Mouse (Mus musculus) G1E (cell line): ENCODE data around the gene Plxnb1. TPM values are rescaled to one million over a fixed set of nuclear protein-coding genes. Genes with fewer than 3 reads are reported as not detected.
"Not testable (repeated sequence)": the region's sequence is repeated elsewhere in the genome, so short reads cannot be mapped to it uniquely, and the experiment has no call there.

Experiments
- ATAC-seq: 2 replicates; pipeline ENCODE4 v1.8.0; 2016; ENCODE audit warnings: mild to moderate bottlenecking; ENCODE audit not compliant: insufficient number of reproducible peaks, poor library complexity, low FRiP score, severe bottlenecking; ENCODE audit errors: extremely low read depth
- DNase-seq: peaks from one replicate; pipeline ENCODE4 v3.0.0; 2012; ENCODE audit warnings: low spot score
- H3K27me3 ChIP-seq: 2 replicates; pipeline ENCODE4 v1.6.1; 2012; ENCODE audit warnings: mild to moderate bottlenecking, low read length, inconsistent platforms; ENCODE audit not compliant: insufficient read depth
- H3K36me3 ChIP-seq: replicated peaks from 2 replicates; pipeline ENCODE3; 2012; ENCODE audit warnings: mild to moderate bottlenecking, inconsistent platforms
- H3K4me1 ChIP-seq: 2 replicates; pipeline ENCODE4 v1.6.1; 2012; ENCODE audit warnings: low read depth, low read length, inconsistent platforms, mixed read lengths; ENCODE audit not compliant: insufficient read depth
- H3K4me3 ChIP-seq: 2 replicates; pipeline ENCODE4 v1.5.1; 2012; ENCODE audit warnings: low read depth, mild to moderate bottlenecking, inconsistent platforms, low read length, moderate library complexity, mixed read lengths
- H3K9me3 ChIP-seq: replicated peaks from 2 replicates; pipeline ENCODE4 v1.6.1; 2012; ENCODE audit warnings: inconsistent platforms
- CTCF ChIP-seq: IDR thresholded peaks from 2 replicates; pipeline ENCODE4 v1.5.1; 2012; ENCODE audit warnings: low read depth, low read length, inconsistent platforms, mixed read lengths
- GATA1 ChIP-seq: IDR thresholded peaks from 2 replicates; pipeline ENCODE4 v1.6.1; 2012; ENCODE audit warnings: borderline replicate concordance, low read length, inconsistent platforms, mixed read lengths
- GATA2 ChIP-seq: IDR thresholded peaks from 2 replicates; pipeline ENCODE4 v1.6.1; 2012; ENCODE audit warnings: low read depth, low read length, inconsistent platforms, borderline replicate concordance
- POLR2AphosphoS5 ChIP-seq: IDR thresholded peaks from 2 replicates; pipeline ENCODE4 v1.6.1; 2012; ENCODE audit warnings: low read depth, low read length, inconsistent platforms; ENCODE audit not compliant: insufficient replicate concordance
- TAL1 ChIP-seq: conservative IDR thresholded peaks from 2 replicates; pipeline ENCODE4 v1.6.1; 2012; ENCODE audit warnings: low read depth, low read length, inconsistent platforms, mixed read lengths
- polyA plus RNA-seq: library from polyadenylated mRNA; stranded (reverse); fragments of >175 nt; gene quantifications from 2 replicates; pipeline ENCODE4 v1.2.3, GENCODE M21; 2012
- total RNA-seq, 2 experiments: library from RNA; stranded (forward) in 1 of 2; stranded (reverse) in 1 of 2; fragments of 200-1000 nt in 1 of 2; fragments of >200 nt in 1 of 2; fragmentation: Nextera tagmentation in 1 of 2; gene quantifications; 2 replicates each; pipeline ENCODE4 v1.2.3; 2014 to 2017

Plxnb1 gene
- total and polyA plus RNA-seq, 3 experiments = 0.44 TPM; not detected in 2

DNA sequence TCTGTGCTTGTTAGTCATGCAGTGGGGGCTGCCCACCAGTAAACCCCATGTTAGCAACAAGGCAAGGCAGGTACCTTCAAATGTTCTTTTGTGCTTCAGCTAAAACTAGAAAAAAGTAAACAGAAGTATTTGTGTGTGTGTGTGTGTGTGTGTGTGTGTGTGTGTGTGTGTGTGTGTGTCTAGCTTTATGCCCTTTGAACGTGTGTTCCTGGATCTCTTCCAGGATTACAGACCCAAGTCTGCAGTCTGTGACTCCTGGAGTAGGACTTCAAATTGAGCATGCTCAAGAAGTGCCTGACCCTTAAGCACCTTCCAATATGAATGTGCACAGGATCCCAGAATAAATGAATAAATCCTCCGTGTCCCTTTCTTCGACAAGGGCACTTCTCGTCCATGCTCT is 31.9 kb downstream of the Plxnb1 start:
- Histone ChIP-seq H3K27me3 (peaks cover 4% of the 10 kb centered on the region), H3K36me3 (no peaks in the 10 kb centered on the region)
- ATAC-seq = no peak

GRCm38 (mm10) chr9:109128211-109128610 is 33.0 kb downstream of the Plxnb1 start:
- ATAC-seq (no peak), DNase-seq (no peak)
- no peaks in the 10 kb centered on the region for H3K9me3 ChIP-seq
- no peak for TF ChIP-seq GATA1
- no peak for TF ChIP-seq GATA2
- TF ChIP-seq TAL1 = no peak
- no peak for TF ChIP-seq CTCF
- TF ChIP-seq POLR2AphosphoS5 = no peak
- no peak overlapping the region for H3K4me3 ChIP-seq
- H3K27me3 ChIP-seq = peaks cover 4% of the 10 kb centered on the region
- H3K36me3 ChIP-seq = no peaks in the 10 kb centered on the region
- H3K4me1 ChIP-seq = peaks cover 4% of the 10 kb centered on the region; the same call in 1 of the 2 replicates

More for the DNA sequence above, 31.9 kb downstream of the Plxnb1 start:
- H3K4me1 ChIP-seq = peaks cover 4% of the 10 kb centered on the region; the same call in 1 of the 2 replicates
- DNase-seq = no peak
- no peak overlapping the region for H3K4me3 ChIP-seq
- H3K9me3 ChIP-seq = no peaks in the 10 kb centered on the region
- TF ChIP-seq TAL1 = no peak
- TF ChIP-seq GATA2 = no peak
- no peak for TF ChIP-seq GATA1
- no peak for TF ChIP-seq CTCF
- no peak for TF ChIP-seq POLR2AphosphoS5

DNA sequence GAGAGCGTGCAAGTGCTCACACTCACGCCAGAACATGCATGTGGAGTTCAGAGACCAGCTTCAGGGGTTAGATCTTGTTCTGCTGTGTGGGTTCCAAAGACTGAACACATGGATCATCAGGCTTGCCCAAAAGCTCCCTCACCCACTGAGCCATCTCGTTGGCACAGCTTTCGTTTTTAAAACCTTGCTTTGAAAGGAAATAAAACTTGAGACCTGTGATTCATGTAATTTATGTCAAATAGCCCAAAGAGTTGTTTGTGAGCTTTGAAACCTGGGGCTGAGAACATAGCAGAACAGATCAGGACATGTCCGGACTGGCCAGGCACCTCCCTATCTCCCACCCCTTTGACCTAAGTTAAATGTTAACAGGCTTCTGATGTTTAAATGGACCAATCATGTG is 34.9 kb downstream of the Plxnb1 start:
- DNase-seq (no peak), ATAC-seq (no peak)
- Histone ChIP-seq H3K9me3 (no peaks in the 10 kb centered on the region), H3K36me3 (no peaks in the 10 kb centered on the region), H3K27me3 (peaks cover 2% of the 10 kb centered on the region), H3K4me3 (no peak overlapping the region), H3K4me1 (peaks cover 4% of the 10 kb centered on the region; the same call in 1 of the 2 replicates)
- TF ChIP-seq TAL1 (no peak), POLR2AphosphoS5 (no peak), CTCF (no peak), GATA2 (no peak), GATA1 (no peak)

DNA sequence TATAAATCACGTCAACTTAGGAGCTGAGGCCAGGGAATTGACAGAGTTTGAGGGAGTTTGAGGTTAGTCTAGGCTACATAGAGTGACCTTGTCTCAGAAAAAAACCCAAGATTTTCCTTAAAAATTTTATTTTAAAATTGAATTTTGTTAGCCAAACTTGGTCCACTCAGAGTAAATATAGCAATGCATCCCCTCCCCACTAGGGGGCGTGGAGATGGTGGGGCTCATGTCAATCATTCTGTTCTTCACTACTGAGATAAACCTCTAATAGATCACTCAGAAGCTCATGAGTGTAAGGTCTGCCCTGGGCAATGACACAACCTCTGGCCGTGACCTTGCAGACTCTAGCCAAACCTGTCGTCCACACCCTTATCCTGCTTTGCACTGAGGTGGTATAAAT is 45.2 kb downstream of the Plxnb1 start:
- not testable (repeated sequence) for ATAC-seq, H3K27me3 ChIP-seq, H3K9me3 ChIP-seq

DNA sequence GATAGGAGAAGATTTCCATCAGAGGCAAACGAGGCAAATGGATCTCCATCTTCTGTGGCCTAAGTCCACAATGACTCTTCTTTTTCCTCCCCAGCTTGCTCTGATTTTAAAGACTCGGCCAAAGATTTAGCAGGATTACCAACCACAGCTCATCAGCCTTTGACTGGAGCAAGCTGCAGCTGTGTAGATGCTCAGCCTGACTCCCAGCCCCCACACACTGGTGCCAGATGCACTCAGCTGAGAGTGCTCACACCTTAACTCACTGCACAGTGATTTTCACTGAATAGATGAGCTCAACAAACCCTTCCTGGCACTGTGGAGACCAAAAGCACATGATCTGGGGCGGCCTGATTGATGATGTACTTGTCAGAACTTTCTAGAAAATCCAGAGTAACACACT is 66.8 kb downstream of the Plxnb1 start, which contains the start of gene Fbxw21:
Gene Fbxw21, minus strand, starts transcription at position 101 of the 400 bp plus-strand sequence.
- no peaks in the 10 kb centered on the region for H3K9me3 ChIP-seq
- DNase-seq (no peak), ATAC-seq (no peak)
- TF ChIP-seq GATA1 (no peak), POLR2AphosphoS5 (no peak), TAL1 (no peak), GATA2 (no peak), CTCF (no peak)
- no peak within 1 kb of the TSS for H3K4me3 ChIP-seq
- H3K4me1 ChIP-seq = no peaks in the 10 kb centered on the region
- H3K27me3 ChIP-seq = peaks cover 6% of the 10 kb centered on the region
- no peaks in the 10 kb centered on the region for H3K36me3 ChIP-seq

More for the DNA sequence above, 45.2 kb downstream of the Plxnb1 start:
- not testable (repeated sequence) for DNase-seq, H3K4me1 ChIP-seq, H3K36me3 ChIP-seq, H3K4me3 ChIP-seq
- TF ChIP-seq CTCF = peak; percentile 26; the same call in 1 of the 2 replicates

- ATAC-seq = no peak
- no peaks in the 10 kb centered on the region for H3K9me3 ChIP-seq
- no peaks in the 10 kb centered on the region for H3K27me3 ChIP-seq
- TF ChIP-seq TAL1 (no peak), POLR2AphosphoS5 (no peak)
- no peak overlapping the region for H3K4me3 ChIP-seq
- no peaks in the 10 kb centered on the region for H3K36me3 ChIP-seq
- H3K4me1 ChIP-seq = no peaks in the 10 kb centered on the region
- DNase-seq = no peak
Measured at GRCm38 (mm10) chr9:109167316-109167715, 72.1 kb downstream of the Plxnb1 start.

Other genes with a start within 250 kb of the Plxnb1 start
- 1.0 and 3.6 TPM in 2 replicates for gene Slc26a6, start 242.1 kb upstream of the Plxnb1 start, total RNA-seq (2014; fragmentation: Nextera tagmentation)
- 2.3 and 3.1 TPM in 2 replicates for gene Slc26a6, start 242.1 kb upstream of the Plxnb1 start, total RNA-seq (2017)
- 2.4 and 3.5 TPM in 2 replicates for gene Slc26a6, start 242.1 kb upstream of the Plxnb1 start, polyA plus RNA-seq
- gene Tmem89, start 180.8 kb upstream of the Plxnb1 start, total RNA-seq (2014; fragmentation: Nextera tagmentation) = not detected in 2 replicates
- not detected in 2 replicates for gene Tmem89, start 180.8 kb upstream of the Plxnb1 start, total RNA-seq (2017)
- gene Tmem89, start 180.8 kb upstream of the Plxnb1 start, polyA plus RNA-seq = not detected in 2 replicates
- gene Uqcrc1, start 158.8 kb upstream of the Plxnb1 start, total RNA-seq (2014; fragmentation: Nextera tagmentation) = 172 and 173 TPM in 2 replicates
- gene Uqcrc1, start 158.8 kb upstream of the Plxnb1 start, total RNA-seq (2017) = 186 and 188 TPM in 2 replicates
- gene Uqcrc1, start 158.8 kb upstream of the Plxnb1 start, polyA plus RNA-seq = 448 and 452 TPM in 2 replicates
- 0.10 and 0.30 TPM in 2 replicates for gene Col7a1, start 141.8 kb upstream of the Plxnb1 start, total RNA-seq (2014; fragmentation: Nextera tagmentation)
- gene Col7a1, start 141.8 kb upstream of the Plxnb1 start, total RNA-seq (2017) = 1.1 and 3.0 TPM in 2 replicates
- gene Col7a1, start 141.8 kb upstream of the Plxnb1 start, polyA plus RNA-seq = 0.15 and 0.28 TPM in 2 replicates
- not detected in 2 replicates for gene Ucn2, start 109.4 kb upstream of the Plxnb1 start, total RNA-seq (2014; fragmentation: Nextera tagmentation)
- 0.17 and 0.38 TPM in 2 replicates for gene Ucn2, start 109.4 kb upstream of the Plxnb1 start, total RNA-seq (2017)
- not detected in 2 replicates for gene Ucn2, start 109.4 kb upstream of the Plxnb1 start, polyA plus RNA-seq
- 7.1 and 10.0 TPM in 2 replicates for gene Pfkfb4, start 103.6 kb upstream of the Plxnb1 start, total RNA-seq (2014; fragmentation: Nextera tagmentation)
- 9.1 and 9.3 TPM in 2 replicates for gene Pfkfb4, start 103.6 kb upstream of the Plxnb1 start, total RNA-seq (2017)
- 1.7 and 4.1 TPM in 2 replicates for gene Pfkfb4, start 103.6 kb upstream of the Plxnb1 start, polyA plus RNA-seq
- gene Shisa5, start 56.8 kb upstream of the Plxnb1 start, total RNA-seq (2014; fragmentation: Nextera tagmentation) = 17.1 and 24.2 TPM in 2 replicates
- 50.0 and 50.6 TPM in 2 replicates for gene Shisa5, start 56.8 kb upstream of the Plxnb1 start, total RNA-seq (2017)
- 207 and 259 TPM in 2 replicates for gene Shisa5, start 56.8 kb upstream of the Plxnb1 start, polyA plus RNA-seq
- 9.6 and 14.4 TPM in 2 replicates for gene Trex1, start 35.7 kb upstream of the Plxnb1 start, total RNA-seq (2014; fragmentation: Nextera tagmentation)
- gene Trex1, start 35.7 kb upstream of the Plxnb1 start, total RNA-seq (2017) = 12.2 and 19.6 TPM in 2 replicates
- gene Trex1, start 35.7 kb upstream of the Plxnb1 start, polyA plus RNA-seq = 15.1 and 27.4 TPM in 2 replicates
- gene Atrip, start 21.3 kb upstream of the Plxnb1 start, total RNA-seq (2014; fragmentation: Nextera tagmentation) = 16.4 and 17.9 TPM in 2 replicates
- gene Atrip, start 21.3 kb upstream of the Plxnb1 start, total RNA-seq (2017) = 18.1 and 22.8 TPM in 2 replicates
- 8.5 and 9.2 TPM in 2 replicates for gene Atrip, start 21.3 kb upstream of the Plxnb1 start, polyA plus RNA-seq
- 4.7 and 5.0 TPM in 2 replicates for gene Ccdc51, start 12.9 kb upstream of the Plxnb1 start, total RNA-seq (2014; fragmentation: Nextera tagmentation)
- gene Ccdc51, start 12.9 kb upstream of the Plxnb1 start, total RNA-seq (2017) = 16.0 and 16.8 TPM in 2 replicates
- 8.0 and 8.8 TPM in 2 replicates for gene Ccdc51, start 12.9 kb upstream of the Plxnb1 start, polyA plus RNA-seq
- gene Tma7, start 12.8 kb upstream of the Plxnb1 start, total RNA-seq (2014; fragmentation: Nextera tagmentation) = 133 and 230 TPM in 2 replicates
- 413 and 422 TPM in 2 replicates for gene Tma7, start 12.8 kb upstream of the Plxnb1 start, total RNA-seq (2017)
- gene Tma7, start 12.8 kb upstream of the Plxnb1 start, polyA plus RNA-seq = 429 and 438 TPM in 2 replicates
- not detected in 2 replicates for gene Fbxw21, start 66.7 kb downstream of the Plxnb1 start, total RNA-seq (2014; fragmentation: Nextera tagmentation)
- 0.11 TPM in 1 of 2 replicates, not detected in the other for gene Fbxw21, start 66.7 kb downstream of the Plxnb1 start, total RNA-seq (2017)
- gene Fbxw21, start 66.7 kb downstream of the Plxnb1 start, polyA plus RNA-seq = not detected in 2 replicates
- gene Fbxw13, start 100.6 kb downstream of the Plxnb1 start, total RNA-seq (2014; fragmentation: Nextera tagmentation) = not detected in 2 replicates
- not detected in 2 replicates for gene Fbxw13, start 100.6 kb downstream of the Plxnb1 start, total RNA-seq (2017)
- gene Fbxw13, start 100.6 kb downstream of the Plxnb1 start, polyA plus RNA-seq = not detected in 2 replicates
- not detected in 2 replicates for gene Fbxw20, start 139.4 kb downstream of the Plxnb1 start, total RNA-seq (2014; fragmentation: Nextera tagmentation)
- 0.06 TPM in 1 of 2 replicates, not detected in the other for gene Fbxw20, start 139.4 kb downstream of the Plxnb1 start, total RNA-seq (2017)
- not detected in 2 replicates for gene Fbxw20, start 139.4 kb downstream of the Plxnb1 start, polyA plus RNA-seq
- not detected in 2 replicates for gene Fbxw14, start 192.3 kb downstream of the Plxnb1 start, total RNA-seq (2014; fragmentation: Nextera tagmentation)
- gene Fbxw14, start 192.3 kb downstream of the Plxnb1 start, total RNA-seq (2017) = 0.23 and 0.87 TPM in 2 replicates
- gene Fbxw14, start 192.3 kb downstream of the Plxnb1 start, polyA plus RNA-seq = not detected in 2 replicates
- not detected in 2 replicates for gene Fbxw28, start 244.3 kb downstream of the Plxnb1 start, total RNA-seq (2014; fragmentation: Nextera tagmentation)
- not detected in 2 replicates for gene Fbxw28, start 244.3 kb downstream of the Plxnb1 start, total RNA-seq (2017)
- gene Fbxw28, start 244.3 kb downstream of the Plxnb1 start, polyA plus RNA-seq = not detected in 2 replicates